Mouse (Mus musculus) midbrain, embryonic 12.5 days (tissue): ENCODE data around the gene Dnali1. TPM values are rescaled to one million over a fixed set of nuclear protein-coding genes. Genes with fewer than 3 reads are reported as not detected.

Experiments
- ATAC-seq: fragments of 200-750 bp; cut with Nextera tagmentation; 2 replicates; pipeline ENCODE4 v1.8.0; 2017; ENCODE audit warnings: low read depth, moderate TSS enrichment, moderate library complexity; ENCODE audit not compliant: low FRiP score
- H3K27ac ChIP-seq: fragments of 300-500 bp; sonication (generic); replicated peaks from 2 replicates; pipeline ENCODE4 v1.5.1; 2016; ENCODE audit warnings: mild to moderate bottlenecking
- H3K27me3 ChIP-seq: fragments of 300-500 bp; sonication (generic); 2 replicates; pipeline ENCODE4 v1.6.1; 2016; ENCODE audit warnings: mild to moderate bottlenecking
- H3K36me3 ChIP-seq: fragments of 300-500 bp; sonication (generic); 2 replicates; pipeline ENCODE4 v1.6.1; 2016
- H3K4me1 ChIP-seq: fragments of 300-500 bp; sonication (generic); 2 replicates; pipeline ENCODE4 v1.6.1; 2016
- H3K4me2 ChIP-seq: fragments of 300-500 bp; sonication (generic); replicated peaks from 2 replicates; pipeline ENCODE4 v1.6.1; 2016; ENCODE audit warnings: mild to moderate bottlenecking, moderate library complexity
- H3K4me3 ChIP-seq: fragments of 300-500 bp; sonication (generic); 2 replicates; pipeline ENCODE4 v1.5.1; 2016; ENCODE audit warnings: mild to moderate bottlenecking
- H3K9ac ChIP-seq: fragments of 300-500 bp; sonication (generic); replicated peaks from 2 replicates; pipeline ENCODE4 v1.6.1; 2016; ENCODE audit warnings: mild to moderate bottlenecking, moderate library complexity
- H3K9me3 ChIP-seq: fragments of 300-500 bp; sonication (generic); 2 replicates; pipeline ENCODE4 v1.6.1; 2016; ENCODE audit warnings: mild to moderate bottlenecking
- WGBS: fragments of 180-500 bp; shearing (Covaris S2); methylation state at CpG from one replicate; pipeline ENCODE4 v1.1.7; 2016; 5-methylcytosine and 5-hydroxymethylcytosine counted together
- polyA plus RNA-seq: library from polyadenylated mRNA; unstranded; fragments of >200 nt; fragmentation: Nextera tagmentation; extraction: Ambion mirVana; gene quantifications from 2 replicates; pipeline ENCODE4 v1.2.1, GENCODE M21; 2016

The Dnali1 gene
- polyA plus RNA-seq, 1 experiment from 2014 or later, result 0.17 TPM

DNA sequence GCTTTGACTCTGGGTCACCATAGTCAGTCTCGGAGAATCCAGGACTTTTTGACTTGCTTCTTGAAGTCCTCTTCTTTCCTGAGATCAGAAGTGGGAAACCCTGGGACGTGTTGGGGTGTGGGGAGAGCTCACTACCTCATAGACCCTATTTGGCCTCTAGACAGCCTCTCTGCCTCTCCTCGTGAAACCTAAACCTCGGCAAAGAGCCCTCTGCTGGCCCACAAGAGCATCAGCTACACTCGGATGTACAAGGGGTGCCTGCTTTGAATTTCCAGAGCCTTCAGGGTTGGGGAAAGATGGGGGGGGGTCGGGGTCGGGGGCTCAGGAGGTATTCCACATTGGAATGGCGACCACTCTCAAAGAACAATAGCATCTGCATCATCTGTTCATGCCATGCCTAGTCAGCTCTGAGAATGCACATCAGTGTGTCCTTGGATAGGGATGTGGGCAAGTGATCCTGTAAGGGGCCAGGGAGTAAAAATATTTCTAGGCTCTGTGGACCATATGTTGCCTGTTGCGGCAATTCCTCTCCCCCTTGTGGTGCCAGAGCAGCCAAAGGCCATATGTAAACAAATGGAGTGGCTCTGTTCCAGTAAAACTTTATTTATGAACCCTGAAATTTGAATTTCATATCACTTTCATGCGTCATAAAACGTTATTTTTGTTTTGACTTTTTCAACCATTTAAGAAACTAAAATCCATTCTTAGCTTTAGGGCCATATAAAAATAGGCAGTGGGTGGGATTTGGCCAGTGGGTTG lies 44.5 kb downstream of the Dnali1 start:
- H3K9ac ChIP-seq, result no peak overlapping the region
- H3K36me3 ChIP-seq, result no peaks in the 10 kb centered on the region
- no peak overlapping the region for H3K27ac ChIP-seq
- no peak for ATAC-seq
- no peaks in the 10 kb centered on the region for H3K9me3 ChIP-seq
- 35% methylated on average over 11 of the region's 11 CpGs for WGBS
- H3K27me3 ChIP-seq, result peaks cover 13% of the 10 kb centered on the region; the same call in 1 of the 2 replicates
- no peaks in the 10 kb centered on the region for H3K4me1 ChIP-seq
- no peak overlapping the region for H3K4me3 ChIP-seq
- no peak overlapping the region for H3K4me2 ChIP-seq

DNA sequence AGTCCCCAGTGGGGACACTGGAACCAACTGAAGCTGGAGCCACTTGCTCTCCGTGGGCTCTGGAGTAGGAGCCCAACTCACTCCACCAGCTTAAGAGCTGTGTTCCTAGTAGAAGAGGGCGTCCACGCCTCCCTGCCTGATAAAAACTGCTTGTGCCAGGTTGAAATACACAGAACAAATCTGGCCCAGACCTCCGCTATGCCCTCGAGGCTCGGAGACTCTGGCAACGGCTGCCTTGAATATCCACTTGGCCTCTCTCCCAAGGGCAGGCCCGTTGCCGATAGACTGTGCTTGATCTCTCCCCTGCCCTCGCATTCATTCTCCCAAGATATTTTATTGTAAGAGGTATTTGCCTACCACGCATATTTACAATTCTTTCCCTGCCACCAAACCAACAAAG lies 48.1 kb downstream of the Dnali1 start:
- no peak for ATAC-seq
- peaks cover 8% of the 10 kb centered on the region; the same call in 1 of the 2 replicates for H3K27me3 ChIP-seq
- 83% methylated on average over 11 of the region's 11 CpGs for WGBS

DNA sequence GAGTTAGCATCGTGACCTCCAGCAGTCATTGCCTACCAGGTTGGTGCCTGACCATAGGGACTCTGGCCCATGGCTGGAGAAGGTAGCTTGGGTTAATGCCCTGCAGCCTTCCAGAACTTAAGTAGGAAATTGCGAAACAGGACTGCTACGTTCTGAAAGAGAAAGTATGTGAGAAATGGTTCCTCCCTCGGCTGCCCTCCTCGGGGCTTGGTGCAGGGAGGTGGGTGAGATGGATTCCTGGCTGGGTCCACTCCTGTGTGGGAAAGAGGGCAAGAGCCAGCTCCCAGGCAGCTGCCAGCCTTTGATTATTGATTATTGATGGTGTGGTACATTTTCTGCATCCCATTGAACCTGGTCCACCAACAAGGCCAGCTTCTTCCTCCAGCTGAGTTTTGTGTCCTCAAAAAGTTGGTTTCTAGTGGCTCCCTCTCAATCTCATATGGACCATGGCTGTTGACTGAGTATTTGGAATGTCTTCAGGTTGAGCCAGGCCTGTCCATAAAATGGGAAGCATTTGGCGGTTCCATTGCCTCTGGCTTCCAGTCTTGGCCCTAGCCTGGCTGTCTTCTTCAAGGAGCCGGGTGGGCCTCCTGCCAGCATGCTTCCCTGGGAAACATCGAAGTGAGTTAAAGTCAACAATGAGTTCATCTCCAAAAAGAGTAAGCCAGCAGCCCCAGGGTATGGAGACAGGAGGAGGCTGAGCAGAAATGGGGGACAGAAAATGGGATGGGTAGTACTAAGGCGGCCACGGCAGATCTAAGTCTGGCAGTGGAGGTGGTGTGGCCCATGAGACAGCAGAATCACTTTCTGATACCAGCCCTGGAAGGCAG lies 49.5 kb downstream of the Dnali1 start, which contains the start of gene Gnl2:
Gene Gnl2, plus strand, starts transcription at position 780 of the 830 bp plus-strand sequence.
- Histone ChIP-seq H3K36me3 (no peaks in the 10 kb centered on the region), H3K27ac (no peak within 1 kb of the TSS)
- WGBS, result 85% methylated on average over 10 of the region's 10 CpGs

More for the DNA sequence above, 48.1 kb downstream of the Dnali1 start:
- no peaks in the 10 kb centered on the region for H3K36me3 ChIP-seq
- H3K27ac ChIP-seq, result no peak overlapping the region
- H3K4me3 ChIP-seq, result no peak overlapping the region
- H3K4me1 ChIP-seq, result no peaks in the 10 kb centered on the region
- no peaks in the 10 kb centered on the region for H3K9me3 ChIP-seq
- no peak overlapping the region for H3K9ac ChIP-seq
- no peak overlapping the region for H3K4me2 ChIP-seq

DNA sequence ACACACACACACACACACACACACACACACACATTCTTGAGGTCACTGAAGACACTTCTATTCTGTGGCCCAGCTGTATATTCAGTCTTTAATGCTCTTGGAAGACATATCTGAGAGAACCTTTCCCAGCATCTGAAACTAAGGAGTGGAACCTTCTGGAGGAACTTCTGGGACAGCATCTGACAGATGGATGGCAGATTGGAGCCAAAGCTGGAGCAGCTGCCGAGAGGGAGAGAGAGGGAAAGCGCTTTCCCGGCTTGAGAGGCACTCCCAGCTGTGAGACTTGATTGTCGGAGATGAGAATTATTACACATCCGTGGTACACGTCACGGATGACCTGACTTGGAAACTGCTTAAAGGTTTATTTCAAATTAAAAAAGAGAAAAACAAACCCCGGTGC lies 56.8 kb downstream of the Dnali1 start:
- H3K4me1 ChIP-seq, result 0 out of 2 replicates have a peak, but pooled peaks cover 2% of the 10 kb centered on the region
- H3K4me3 ChIP-seq, result no peak overlapping the region
- H3K27ac ChIP-seq, result no peak overlapping the region
- no peak overlapping the region for H3K4me2 ChIP-seq
- H3K9ac ChIP-seq, result no peak overlapping the region
- ATAC-seq, result no peak
- no peaks in the 10 kb centered on the region for H3K9me3 ChIP-seq
- H3K36me3 ChIP-seq, result no peaks in the 10 kb centered on the region
- peaks cover 7% of the 10 kb centered on the region; the same call in 1 of the 2 replicates for H3K27me3 ChIP-seq
- 78% methylated on average over 8 of the region's 8 CpGs for WGBS

More for the DNA sequence above, 49.5 kb downstream of the Dnali1 start, which contains the start of gene Gnl2:
- H3K9ac ChIP-seq, result no peak within 1 kb of the TSS; the same call in 1 of the 2 replicates
- H3K27me3 ChIP-seq, result peaks cover 7% of the 10 kb centered on the region; the same call in 1 of the 2 replicates
- no peaks in the 10 kb centered on the region for H3K9me3 ChIP-seq
- no peak within 1 kb of the TSS for H3K4me2 ChIP-seq
- no peak within 1 kb of the TSS for H3K4me3 ChIP-seq
- no peak for ATAC-seq
- no peaks in the 10 kb centered on the region for H3K4me1 ChIP-seq

DNA sequence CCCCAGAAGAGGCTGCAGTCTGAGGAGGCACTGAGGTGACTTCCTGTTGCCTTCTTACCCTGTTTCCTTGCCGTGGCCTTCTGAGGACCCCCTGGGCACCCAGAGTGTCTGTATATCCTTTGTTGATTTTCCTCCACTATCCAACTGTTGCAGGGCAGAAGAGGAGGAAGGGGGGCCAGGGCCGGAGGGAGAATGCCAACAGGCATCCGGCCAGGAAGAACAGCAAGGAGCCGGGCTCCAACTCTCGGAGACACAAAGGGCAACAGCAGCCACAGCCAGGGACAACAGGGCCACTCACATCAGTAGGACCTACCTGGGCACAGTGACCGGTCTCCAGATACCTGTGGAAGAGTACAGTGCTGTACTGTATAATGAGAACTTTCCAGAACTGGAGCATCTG lies 57.3 kb downstream of the Dnali1 start:
- WGBS, result 73% methylated on average over 6 of the region's 6 CpGs
- H3K4me1 ChIP-seq, result 0 out of 2 replicates have a peak, but pooled peaks cover 2% of the 10 kb centered on the region
- H3K27me3 ChIP-seq, result peaks cover 7% of the 10 kb centered on the region; the same call in 1 of the 2 replicates
- H3K9ac ChIP-seq, result no peak overlapping the region
- no peaks in the 10 kb centered on the region for H3K9me3 ChIP-seq
- no peak for ATAC-seq
- no peak overlapping the region for H3K4me2 ChIP-seq
- H3K27ac ChIP-seq, result no peak overlapping the region
- H3K36me3 ChIP-seq, result no peaks in the 10 kb centered on the region
- no peak overlapping the region for H3K4me3 ChIP-seq

DNA sequence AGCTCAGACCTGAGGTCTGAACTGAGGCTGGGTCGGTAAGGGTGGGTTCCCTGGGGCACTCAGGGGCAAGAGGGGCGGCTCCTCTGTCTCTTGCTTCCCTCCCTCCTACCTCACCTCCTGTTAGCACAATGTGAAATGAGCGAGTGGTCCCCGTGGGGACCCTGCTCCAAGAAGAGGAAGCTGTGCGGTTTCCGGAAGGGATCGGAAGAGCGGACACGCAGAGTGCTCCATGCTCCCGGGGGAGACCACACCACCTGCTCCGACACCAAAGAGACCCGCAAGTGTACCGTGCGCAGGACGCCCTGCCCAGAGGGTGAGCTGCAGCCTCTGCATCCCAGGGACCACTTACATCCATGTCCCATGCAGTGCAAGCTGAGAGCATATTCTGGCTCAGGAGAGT lies 58.0 kb downstream of the Dnali1 start:
- no peaks in the 10 kb centered on the region for H3K9me3 ChIP-seq
- WGBS, result 56% methylated on average over 15 of the region's 15 CpGs
- no peak overlapping the region for H3K27ac ChIP-seq
- no peak overlapping the region for H3K9ac ChIP-seq
- H3K27me3 ChIP-seq, result 0 out of 2 replicates have a peak, but pooled peaks cover 1% of the 10 kb centered on the region
- no peak overlapping the region for H3K4me2 ChIP-seq
- H3K4me1 ChIP-seq, result 0 out of 2 replicates have a peak, but pooled peaks cover 2% of the 10 kb centered on the region
- ATAC-seq, result no peak
- H3K36me3 ChIP-seq, result no peaks in the 10 kb centered on the region
- no peak overlapping the region for H3K4me3 ChIP-seq

Other genes starting within 250 kb of the Dnali1 start
- gene Yrdc, start 215.0 kb downstream of the Dnali1 start, polyA plus RNA-seq, result 48.4 and 49.3 TPM in 2 replicates
- 69.1 and 72.4 TPM in 2 replicates for gene 1110065P20Rik, start 214.5 kb downstream of the Dnali1 start, polyA plus RNA-seq
- gene Maneal, start 203.5 kb downstream of the Dnali1 start, polyA plus RNA-seq, result 7.1 and 7.9 TPM in 2 replicates
- 12.3 and 13.3 TPM in 2 replicates for gene Epha10, start 184.8 kb downstream of the Dnali1 start, polyA plus RNA-seq
- gene 9930104L06Rik, start 128.7 kb downstream of the Dnali1 start, polyA plus RNA-seq, result 17.0 and 18.1 TPM in 2 replicates
- 190 and 207 TPM in 2 replicates for gene Cdca8, start 126.4 kb downstream of the Dnali1 start, polyA plus RNA-seq
- gene Rspo1, start 79.3 kb downstream of the Dnali1 start, polyA plus RNA-seq, result 6.9 and 16.6 TPM in 2 replicates
- gene Gnl2, start 49.1 kb downstream of the Dnali1 start, polyA plus RNA-seq, result 99.1 and 104 TPM in 2 replicates
- gene Snip1, start 969 bp upstream of the Dnali1 start, polyA plus RNA-seq, result 35.1 and 36.0 TPM in 2 replicates
- gene Meaf6, start 19.4 kb upstream of the Dnali1 start, polyA plus RNA-seq, result 123 and 131 TPM in 2 replicates
- 0.34 and 0.36 TPM in 2 replicates for gene Zc3h12a, start 62.1 kb upstream of the Dnali1 start, polyA plus RNA-seq